Mouse (Mus musculus): ENCODE measurements at regions not wholly inside any gene's neighbourhood (a gene's known extent, or its start where the extent isn't known, plus 50 kb on each side); places are given as distances from the start of the nearest gene placed in this dataset.

DNA sequence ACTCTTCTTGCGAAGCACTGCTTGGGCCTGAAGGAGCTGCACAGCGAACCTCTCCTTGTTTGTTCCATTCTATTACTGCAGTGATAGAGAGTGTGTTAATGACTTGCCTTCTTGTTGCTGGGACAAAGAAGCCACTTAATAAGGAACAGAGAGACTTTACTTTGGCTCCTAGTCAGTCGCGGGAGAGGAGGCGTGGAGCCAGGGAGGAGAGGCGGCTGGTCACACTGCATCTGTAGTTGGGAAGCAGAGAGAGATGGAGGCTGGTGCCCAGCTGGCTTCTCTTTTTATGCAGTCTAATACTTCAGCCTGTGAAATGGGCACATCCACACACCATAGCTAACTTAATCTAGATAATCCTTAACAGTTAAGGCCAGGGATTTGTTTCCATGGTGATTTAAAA, 159.4 kb upstream of the Kcnab2 start:
- no peak for DNase-seq (ENCODE audit: low read depth, low spot score)

DNA sequence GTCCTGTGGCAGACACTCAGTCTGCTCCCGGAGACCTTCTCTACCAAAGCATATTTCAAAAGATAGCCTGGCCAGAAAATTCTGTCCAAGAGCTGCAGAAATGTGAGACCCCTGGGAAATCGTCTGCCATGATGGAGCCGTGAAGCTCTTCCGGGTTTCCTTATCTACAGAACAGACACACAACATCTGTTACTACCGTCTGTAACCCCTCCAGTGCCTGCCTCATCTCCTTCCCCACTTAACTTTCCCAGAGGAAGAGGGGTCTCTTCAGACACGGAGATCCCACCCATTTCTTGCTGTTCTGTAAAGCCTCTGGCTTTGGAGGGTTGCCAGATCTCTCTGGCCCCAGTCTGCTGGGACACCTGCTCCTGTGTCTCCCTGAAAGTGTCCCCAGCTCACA, 156.2 kb upstream of the Kcnab2 start:
- DNase-seq (ENCODE audit: low read depth, low spot score), result no peak

DNA sequence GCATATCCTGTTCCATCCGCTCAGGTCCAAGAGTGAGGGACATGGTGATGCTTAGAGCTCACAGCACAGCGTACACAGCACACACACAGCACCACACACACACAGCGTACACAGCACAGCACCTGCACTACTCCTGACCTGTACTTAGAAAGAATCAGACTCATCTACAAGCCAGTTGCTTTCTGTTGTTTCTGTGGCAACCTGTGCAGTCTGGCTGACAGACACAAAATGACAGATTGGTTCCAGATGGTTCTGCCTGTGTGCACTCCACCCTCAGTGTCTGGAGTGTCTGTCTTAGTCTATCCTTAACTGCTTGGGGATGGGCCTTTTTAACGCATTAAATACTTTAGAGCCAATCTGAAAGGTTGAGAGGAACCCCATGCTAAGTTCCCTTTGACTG, 150.4 kb upstream of the Kcnab2 start:
- DNase-seq (ENCODE audit: low read depth, low spot score), result no peak

DNA sequence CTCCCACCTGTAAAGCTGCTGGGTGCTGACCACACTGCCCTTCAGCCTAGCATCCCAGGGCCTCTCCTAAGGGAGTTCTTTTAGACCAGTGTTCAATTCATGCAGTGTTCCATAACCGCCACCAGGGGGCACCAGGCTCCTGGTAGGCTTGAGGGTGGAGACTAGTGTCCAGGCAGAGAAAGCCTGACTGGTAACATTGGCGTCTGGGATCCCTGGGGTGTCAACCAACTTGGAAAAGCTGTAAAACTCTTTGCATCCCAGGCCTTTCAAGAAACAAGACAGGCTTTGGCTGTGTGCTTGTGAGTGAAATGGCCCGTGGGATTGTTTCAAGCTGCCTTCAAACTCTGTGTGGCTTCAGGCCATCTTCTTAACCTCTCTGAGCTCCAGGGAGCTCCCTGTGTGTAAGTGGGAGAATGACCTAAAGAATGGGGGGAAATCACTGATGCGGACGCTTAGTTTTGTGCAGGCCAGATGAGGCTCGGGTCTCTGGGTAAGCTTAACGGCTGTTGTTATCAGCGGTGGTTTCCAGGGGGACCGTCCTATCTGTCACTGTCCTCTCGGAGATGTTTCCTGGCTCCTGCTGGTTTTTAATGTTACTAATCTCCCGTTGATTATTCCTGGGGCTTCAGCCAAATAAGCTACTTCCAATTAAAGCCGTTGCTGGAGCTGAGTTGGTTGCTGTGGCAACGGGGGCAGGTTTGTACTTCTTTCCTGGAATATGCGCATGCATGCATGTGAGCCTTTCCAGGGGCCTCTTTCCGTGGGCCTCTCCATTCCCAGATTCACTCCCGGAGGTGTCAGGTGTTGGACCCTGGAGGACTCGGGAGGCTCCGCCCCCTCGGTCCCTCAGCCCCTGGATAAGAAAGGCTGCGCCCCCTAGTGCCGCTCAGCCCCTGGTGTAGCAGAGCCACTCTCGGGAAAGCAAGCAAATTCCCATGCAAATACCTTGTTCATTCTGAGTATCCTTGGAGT, 147.6 kb upstream of the Kcnab2 start:
- DNase-seq (ENCODE audit: low read depth, low spot score), result peak; percentile 22

DNA sequence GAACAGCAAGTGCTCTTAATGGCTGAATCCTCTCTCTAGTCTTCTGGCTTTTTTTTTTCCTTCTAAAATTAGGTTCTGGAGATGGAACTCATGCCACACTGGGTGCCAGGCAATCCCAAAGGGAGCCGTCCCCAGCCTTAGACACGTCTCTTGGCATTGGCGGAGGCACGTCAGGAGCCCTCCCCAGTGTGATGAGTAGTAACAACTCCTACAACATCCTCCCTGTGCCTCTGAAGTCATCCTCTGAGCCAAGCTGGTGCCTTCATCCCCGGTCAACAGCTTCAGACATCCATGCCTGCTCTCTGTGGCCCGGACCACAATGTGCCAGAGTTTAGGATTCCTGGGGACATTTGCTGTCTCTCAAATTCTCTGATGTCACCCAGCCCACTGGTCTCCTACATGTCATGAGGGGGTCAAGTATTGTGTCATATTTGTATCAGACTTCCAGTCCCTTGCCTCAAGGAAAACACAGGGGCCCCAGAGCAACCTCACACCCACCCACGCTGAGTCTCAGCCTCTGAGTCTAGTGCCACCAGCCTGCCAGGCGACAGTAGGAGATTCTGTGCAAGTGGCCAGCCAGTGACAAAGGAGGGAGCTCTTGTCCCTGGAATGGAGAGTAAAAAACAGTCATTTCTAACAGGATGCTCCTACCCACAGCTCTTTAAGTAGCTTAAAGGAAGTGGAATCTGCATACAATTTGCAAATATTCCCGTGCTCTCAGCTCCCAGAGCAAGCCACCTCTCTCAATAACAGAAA, 144.5 kb upstream of the Kcnab2 start:
- no peak for DNase-seq (ENCODE audit: low read depth, low spot score)

DNA sequence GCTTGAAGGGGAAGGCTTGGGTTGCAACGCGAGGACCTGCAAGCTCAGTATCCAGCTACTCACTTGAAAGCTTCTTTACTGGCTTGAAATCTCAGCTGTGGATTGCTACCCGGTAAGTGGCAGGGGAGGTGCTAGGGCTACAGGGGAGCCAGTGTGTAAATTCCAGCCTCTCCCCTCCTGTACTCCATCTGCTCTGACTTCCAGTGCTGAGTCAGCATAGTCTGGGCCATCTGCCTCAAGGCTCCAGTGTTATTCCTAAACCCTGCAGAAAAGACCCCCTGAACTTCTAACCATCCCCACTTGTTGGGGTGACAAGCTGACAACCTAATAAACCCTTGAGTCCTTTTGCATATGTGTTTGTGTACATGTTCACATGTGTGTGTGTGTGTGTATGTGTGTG, 140.0 kb upstream of the Kcnab2 start:
- DNase-seq (ENCODE audit: low read depth, low spot score), result no peak

DNA sequence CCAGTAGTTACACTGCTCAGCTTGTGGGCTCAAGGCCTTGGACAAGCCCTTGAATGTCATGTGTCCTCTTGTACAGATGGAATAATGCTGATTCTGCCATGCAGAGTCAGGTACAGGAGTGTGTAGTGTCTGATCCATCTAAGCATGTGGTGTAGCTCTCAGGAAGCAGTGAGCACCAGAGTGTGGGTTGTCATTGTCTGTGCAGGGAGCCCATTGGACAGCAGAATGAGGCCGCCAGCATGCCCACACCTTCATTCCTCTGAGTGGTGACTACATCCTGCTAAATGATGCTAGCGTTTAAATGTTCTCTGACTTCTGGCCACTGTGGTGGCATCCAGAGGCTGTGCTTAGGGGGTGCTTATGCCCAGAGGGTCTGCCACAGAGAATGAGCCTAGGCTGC, 137.5 kb upstream of the Kcnab2 start:
- DNase-seq (ENCODE audit: low read depth, low spot score), result no peak

DNA sequence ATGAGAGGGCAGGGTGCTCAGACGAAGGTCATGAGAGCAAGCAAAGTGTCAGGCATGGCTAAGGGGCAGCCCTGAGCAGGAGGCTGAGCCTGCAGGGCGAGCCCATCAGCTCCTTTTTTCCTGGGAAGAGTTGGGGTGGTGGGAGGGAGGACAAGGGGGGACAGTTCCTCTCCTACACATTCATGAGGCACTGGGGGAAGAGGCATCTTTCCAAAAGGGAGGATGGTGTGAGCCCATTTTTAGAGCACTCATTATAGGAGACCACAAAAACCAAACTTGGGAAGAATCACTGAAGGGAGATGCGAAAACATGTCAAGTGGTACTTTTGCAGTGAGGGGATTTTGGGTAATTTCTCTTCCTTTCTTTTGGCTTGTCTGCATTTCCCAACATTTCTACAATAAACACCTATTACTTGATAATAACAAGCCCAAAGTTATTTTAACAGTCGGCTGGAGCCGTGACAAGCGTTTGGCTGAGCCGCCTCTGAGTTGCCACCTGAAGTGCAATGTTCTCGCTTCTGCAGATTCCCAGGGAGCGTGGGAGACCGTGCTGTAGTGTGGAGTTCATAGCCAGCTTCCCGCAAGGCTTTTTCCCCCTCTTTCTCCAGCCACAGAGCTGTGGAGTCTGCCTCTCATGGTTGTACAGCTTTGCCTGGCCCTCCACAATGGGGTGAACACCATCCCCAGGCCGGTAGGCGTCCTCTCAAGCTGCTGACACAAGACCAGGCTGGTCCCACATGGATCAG, 136.9 kb upstream of the Kcnab2 start:
- no peak for DNase-seq (ENCODE audit: low read depth, low spot score)

Measured in skeletal muscle tissue, adult 2 months (tissue).